Mouse (Mus musculus) bone marrow macrophage, adult 2 months (primary cell): ENCODE results near the gene Slc5a3. TPM values are rescaled to one million over a fixed set of nuclear protein-coding genes. Genes with fewer than 3 reads are reported as not detected.

ENCODE experiments used
- H3K27ac ChIP-seq: 2 replicates; pipeline ENCODE4 v1.5.1; 2012; ENCODE audit warnings: low read depth, low read length; ENCODE audit not compliant: insufficient read depth
- H3K4me1 ChIP-seq: 2 replicates; pipeline ENCODE4 v1.6.1; 2012; ENCODE audit warnings: low read length; ENCODE audit not compliant: control insufficient read depth, insufficient read depth
- H3K4me3 ChIP-seq: 2 replicates; pipeline ENCODE4 v1.5.1; 2012; ENCODE audit warnings: mild to moderate bottlenecking, low read length, moderate library complexity; ENCODE audit not compliant: insufficient read depth
- CTCF ChIP-seq: IDR thresholded peaks from 2 replicates; pipeline ENCODE4 v1.5.1; 2012; ENCODE audit warnings: low read depth, mild to moderate bottlenecking, low read length, moderate library complexity
- POLR2A ChIP-seq: IDR thresholded peaks from 2 replicates; pipeline ENCODE4 v1.6.1; 2012; ENCODE audit warnings: mild to moderate bottlenecking, low read depth, low read length, borderline replicate concordance
- polyA plus RNA-seq: library from polyadenylated mRNA; stranded (reverse); fragments of >200 nt; gene quantifications from 2 replicates; pipeline ENCODE4 v1.2.4, GENCODE M21; 2012; ENCODE audit not compliant: missing spikeins, insufficient read depth, insufficient read length

Gene Slc5a3
- polyA plus RNA-seq, 1 experiment: 7.2 TPM

DNA sequence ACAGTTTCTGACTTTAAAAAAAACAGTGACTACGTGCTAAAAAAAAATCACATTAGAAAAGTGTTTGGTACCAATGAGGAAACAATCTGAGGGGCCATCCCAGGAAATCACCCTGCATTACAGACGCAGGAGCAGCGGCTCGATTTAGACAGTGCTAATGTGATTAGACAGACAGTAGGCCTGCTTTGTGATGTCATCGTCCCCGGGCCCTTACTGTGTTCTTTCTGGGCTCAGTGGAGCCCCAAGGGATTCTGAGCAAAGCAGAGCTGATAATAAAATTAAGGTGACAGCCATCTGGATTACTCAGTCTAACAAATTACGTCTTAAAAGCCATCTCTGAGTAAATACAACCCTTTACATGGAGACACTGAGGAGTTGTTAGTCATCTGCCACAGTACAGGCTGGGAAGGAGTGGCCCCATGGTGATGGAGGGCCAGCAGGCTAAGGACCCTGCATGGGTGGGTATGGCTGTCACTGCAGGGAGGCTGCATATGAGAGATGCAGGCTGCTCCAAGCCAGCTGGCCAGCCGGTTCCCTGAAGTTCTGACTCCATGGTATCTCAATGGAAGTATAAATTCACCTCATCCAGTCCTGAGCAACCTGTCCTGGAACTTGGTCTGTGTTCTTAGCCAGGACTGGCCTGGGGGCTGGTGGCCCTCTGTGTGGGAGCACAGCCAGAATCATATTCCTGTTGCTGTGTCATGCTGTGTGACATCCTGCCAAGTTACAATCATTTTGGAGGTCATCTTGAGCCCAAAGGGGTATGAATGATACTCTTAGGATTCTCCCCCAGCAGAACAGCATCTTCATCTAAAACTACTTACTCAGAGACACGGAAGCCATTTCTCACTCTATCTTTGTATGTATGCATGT lies 59.5 kb downstream of the Slc5a3 start:
- H3K4me1 ChIP-seq: no peaks in the 10 kb centered on the region
- no peak overlapping the region for H3K27ac ChIP-seq
- no peak overlapping the region for H3K4me3 ChIP-seq
- TF ChIP-seq POLR2A: no peak
- no peak for TF ChIP-seq CTCF

DNA sequence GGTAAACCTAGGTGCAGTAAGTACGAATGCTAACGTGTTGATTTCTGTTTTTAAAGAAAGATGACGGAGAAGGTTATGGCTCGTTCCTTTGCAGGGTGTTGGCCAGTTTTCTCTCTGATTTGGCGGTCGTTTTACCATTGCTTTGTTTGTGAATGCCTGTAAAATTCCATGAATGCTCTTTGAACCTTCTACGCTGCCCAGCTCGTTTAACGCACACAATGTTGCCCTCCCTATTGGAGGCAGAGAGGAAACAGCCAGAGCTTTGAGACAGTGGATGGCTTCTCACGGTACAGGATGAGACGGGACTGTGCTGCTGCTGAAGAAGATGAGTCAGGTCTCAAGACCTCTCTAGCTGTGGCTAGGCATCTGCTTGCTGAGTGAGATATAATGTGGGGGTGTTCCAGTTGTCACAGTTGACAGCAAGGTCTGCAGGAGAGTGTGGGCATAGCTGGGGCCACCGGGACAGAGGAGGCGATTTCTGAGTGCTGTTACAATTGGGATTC lies 60.9 kb downstream of the Slc5a3 start:
- TF ChIP-seq CTCF (no peak), POLR2A (no peak)
- Histone ChIP-seq H3K4me1 (no peaks in the 10 kb centered on the region), H3K4me3 (no peak overlapping the region), H3K27ac (no peak overlapping the region)

DNA sequence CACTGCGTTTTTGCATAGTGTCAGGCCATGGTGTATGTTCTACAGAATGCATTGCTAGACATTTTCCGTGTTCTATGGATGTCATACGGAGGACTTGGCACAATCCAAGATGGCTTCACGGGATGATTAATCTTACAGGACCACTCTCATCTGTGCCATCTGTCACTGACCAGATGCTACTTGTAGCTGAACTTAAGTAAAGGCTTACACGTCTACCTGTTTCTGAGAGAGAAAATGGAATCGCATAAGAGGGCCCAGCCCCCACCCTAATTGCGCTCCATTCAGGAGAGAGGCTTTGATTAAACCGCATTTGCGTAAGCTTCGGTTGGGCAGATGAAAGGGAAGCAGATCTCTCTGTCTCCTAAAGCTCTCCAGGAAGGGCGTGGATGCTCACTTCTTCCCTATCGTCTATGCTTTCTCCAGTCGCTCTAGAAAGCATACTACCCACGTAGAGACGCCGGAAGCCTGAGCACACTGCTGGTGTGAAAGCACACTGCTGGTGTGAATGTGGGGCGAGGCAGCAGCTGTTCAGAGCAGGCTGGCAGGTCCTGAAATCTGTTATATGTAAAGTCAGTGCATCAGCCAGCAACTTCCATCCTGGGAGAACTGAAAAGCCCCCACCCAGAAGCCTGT lies 62.9 kb downstream of the Slc5a3 start:
- TF ChIP-seq CTCF (no peak), POLR2A (no peak)
- H3K4me1 ChIP-seq: no peaks in the 10 kb centered on the region
- H3K4me3 ChIP-seq: no peak overlapping the region
- H3K27ac ChIP-seq: no peak overlapping the region

DNA sequence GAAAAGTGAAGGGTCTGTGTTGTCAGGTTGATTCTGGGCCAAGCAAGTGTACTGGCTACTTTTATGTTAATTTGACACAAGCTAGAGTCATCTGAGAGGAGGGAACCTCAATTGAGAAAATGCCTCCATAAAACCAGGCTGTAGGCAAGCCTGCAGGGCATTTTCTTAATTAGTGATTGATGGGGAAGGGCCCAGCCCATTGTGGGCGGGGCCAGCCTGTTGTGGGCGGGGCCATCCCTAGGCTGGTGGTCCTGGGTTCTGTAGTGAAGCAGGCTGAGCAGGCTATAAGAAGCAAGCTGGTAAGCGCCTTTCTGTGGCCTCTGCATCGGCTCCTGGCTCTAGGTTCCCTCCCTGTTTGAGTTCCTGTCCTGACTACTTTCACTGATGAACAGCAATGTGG lies 69.1 kb downstream of the Slc5a3 start:
- no peak for TF ChIP-seq POLR2A
- no peak for TF ChIP-seq CTCF
- Histone ChIP-seq H3K27ac (no peak overlapping the region), H3K4me1 (no peaks in the 10 kb centered on the region), H3K4me3 (no peak overlapping the region)

DNA sequence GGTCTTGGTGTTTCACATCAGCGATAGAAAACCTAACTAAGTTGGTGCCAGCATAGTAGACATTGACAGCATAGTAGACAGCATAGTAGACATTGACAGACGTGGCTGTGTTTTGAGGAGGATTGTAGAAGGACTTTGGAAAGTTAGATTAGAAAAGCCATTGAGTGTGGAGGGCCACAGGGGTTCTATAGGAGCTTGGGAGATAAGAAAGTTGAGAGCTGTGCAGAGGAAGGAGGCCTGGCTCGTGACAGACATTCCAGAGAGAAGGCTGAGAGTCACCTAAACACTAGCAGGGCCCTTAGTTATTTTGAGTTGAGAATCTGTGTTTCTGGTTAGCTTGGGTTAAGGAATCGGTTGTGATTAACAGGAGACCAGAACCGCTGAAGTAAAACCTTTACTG lies 69.5 kb downstream of the Slc5a3 start:
- Histone ChIP-seq H3K4me3 (no peak overlapping the region), H3K27ac (no peak overlapping the region), H3K4me1 (no peaks in the 10 kb centered on the region)
- no peak for TF ChIP-seq CTCF
- no peak for TF ChIP-seq POLR2A

DNA sequence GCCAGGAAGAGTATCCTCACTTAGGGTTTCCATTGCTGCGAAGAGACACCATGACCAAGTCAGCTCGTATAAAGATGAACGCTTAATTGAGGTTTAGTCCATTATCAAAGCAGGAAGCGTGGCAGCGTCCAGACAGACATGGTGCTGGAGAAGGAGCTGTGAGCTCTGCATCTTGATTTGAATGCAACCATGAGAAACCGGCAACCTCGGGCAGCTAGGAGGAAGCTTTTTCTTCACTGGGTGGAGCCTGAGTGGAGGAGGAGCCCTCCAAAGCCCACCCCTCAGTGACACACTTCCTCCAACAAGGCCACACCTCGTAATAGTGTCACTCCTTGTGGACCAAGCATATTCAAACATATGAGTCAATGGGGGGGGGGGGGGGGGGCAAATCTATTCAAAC lies 71.7 kb downstream of the Slc5a3 start:
- Histone ChIP-seq H3K4me1 (no peaks in the 10 kb centered on the region), H3K27ac (no peak overlapping the region), H3K4me3 (no peak overlapping the region)
- TF ChIP-seq CTCF: no peak
- TF ChIP-seq POLR2A: no peak

DNA sequence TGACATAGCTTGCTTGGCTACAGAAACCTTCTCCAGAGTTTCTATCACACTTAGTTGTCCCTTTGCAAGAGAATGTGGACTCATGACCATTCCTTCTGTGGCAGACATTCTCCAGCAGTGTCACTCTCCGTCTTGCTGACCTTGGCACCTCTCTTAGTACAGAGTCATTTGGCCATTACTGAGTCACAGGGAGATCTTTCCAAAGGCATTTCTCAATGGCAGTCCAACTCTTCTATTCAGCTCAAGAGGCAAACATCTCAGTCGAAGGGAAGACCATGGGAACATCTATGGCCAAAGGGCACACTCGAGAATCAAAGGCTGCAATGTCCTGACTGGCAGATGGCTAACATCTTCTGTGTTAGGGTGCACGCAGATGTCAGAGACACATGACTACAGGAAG lies 74.4 kb downstream of the Slc5a3 start:
- Histone ChIP-seq H3K4me1 (no peaks in the 10 kb centered on the region), H3K27ac (no peak overlapping the region), H3K4me3 (no peak overlapping the region)
- no peak for TF ChIP-seq CTCF
- no peak for TF ChIP-seq POLR2A

DNA sequence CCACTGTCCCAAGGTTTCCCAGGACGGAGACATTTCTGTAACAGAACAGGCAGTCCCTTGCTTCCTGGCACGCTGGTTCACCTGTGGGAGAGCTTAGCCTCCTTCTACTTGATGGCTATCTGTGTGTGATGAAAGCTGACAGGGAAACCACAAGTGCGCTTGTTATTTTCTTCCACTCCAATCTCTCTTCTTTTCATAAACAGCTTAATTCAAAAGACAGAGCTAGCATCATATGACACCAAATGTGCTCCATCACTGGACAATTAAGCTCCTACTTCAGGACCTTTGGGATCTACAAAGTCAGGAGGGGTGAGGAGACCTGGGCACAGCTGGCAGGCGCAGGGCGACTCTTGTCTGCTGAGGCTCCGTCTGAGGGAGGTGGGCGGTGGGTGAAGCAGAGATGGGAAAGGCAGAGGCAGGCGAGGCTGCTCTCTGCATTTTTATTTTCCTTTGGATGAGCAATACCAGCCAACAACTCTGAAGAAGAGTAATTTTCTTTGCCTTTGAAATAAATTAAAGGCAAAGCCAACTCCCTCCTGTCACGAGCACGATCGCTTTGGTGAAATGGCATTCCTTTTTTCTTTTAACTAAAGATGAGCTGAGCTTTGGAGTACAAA lies 76.1 kb downstream of the Slc5a3 start:
- H3K4me3 ChIP-seq: no peak overlapping the region
- no peak overlapping the region for H3K27ac ChIP-seq
- no peaks in the 10 kb centered on the region for H3K4me1 ChIP-seq
- TF ChIP-seq POLR2A (no peak), CTCF (no peak)

DNA sequence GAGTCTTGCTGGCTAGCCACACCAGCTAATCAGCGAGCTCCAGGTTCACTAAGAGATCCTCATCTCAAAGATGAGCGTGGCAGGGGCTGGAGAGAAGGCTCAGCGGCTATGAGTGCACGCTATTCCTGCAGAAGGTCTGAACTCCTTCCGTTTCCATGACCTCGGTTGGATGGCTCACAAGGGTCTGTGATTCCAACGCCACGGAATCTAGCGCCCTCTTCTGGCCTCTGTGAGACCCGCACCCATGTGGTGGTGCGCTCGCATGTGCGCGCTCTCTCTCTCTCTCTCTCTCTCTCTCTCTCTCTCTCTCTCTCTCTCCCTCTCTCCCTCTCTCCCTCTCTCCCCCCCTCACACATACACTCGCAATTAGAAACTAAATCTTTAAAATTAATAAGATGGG lies 78.2 kb downstream of the Slc5a3 start:
- Histone ChIP-seq H3K4me1 (no peaks in the 10 kb centered on the region), H3K4me3 (no peak overlapping the region), H3K27ac (no peak overlapping the region)
- no peak for TF ChIP-seq POLR2A
- no peak for TF ChIP-seq CTCF

Other genes starting within 250 kb of the Slc5a3 start
- gene Mrps6, start 52 bp upstream of the Slc5a3 start, polyA plus RNA-seq: 28.0 and 32.2 TPM in 2 replicates
- not detected in 2 replicates for gene Gm49711, start within 50 bp of the Slc5a3 start, polyA plus RNA-seq
- not detected in 2 replicates for gene Kcne2, start 234.1 kb downstream of the Slc5a3 start, polyA plus RNA-seq
- gene Smim11, start 243.0 kb downstream of the Slc5a3 start, polyA plus RNA-seq: 68.3 and 95.1 TPM in 2 replicates